Mouse (Mus musculus) ES-E14 (cell line): ENCODE results near the gene Eef1akmt2. TPM values are rescaled to one million over a fixed set of nuclear protein-coding genes. Genes with fewer than 3 reads are reported as not detected.

ENCODE experiments used
- DNase-seq: peaks from one replicate; pipeline ENCODE4 v3.0.0-alpha.2; 2013; ENCODE audit warnings: low read depth, low spot score
- H3K27ac ChIP-seq: 2 replicates; pipeline ENCODE4 v1.5.1; 2012; ENCODE audit warnings: low read depth, mild to moderate bottlenecking, low read length, moderate library complexity, mixed read lengths; ENCODE audit not compliant: poor library complexity, insufficient read depth, severe bottlenecking
- H3K36me3 ChIP-seq: 2 replicates; pipeline ENCODE4 v1.6.1; 2012; ENCODE audit warnings: mild to moderate bottlenecking, low read length, moderate library complexity, mixed read lengths; ENCODE audit not compliant: control insufficient read depth, poor library complexity, insufficient read depth, severe bottlenecking
- H3K4me1 ChIP-seq, 2 experiments: fragments of 150-350 bp in 1 of 2; sonication (generic) in 1 of 2; 2 replicates each; pipeline ENCODE4 v1.6.1; 2012; ENCODE audit warnings: low read length in 2 of 2, mild to moderate bottlenecking in 1 of 2, mixed read lengths in 1 of 2; ENCODE audit not compliant: control insufficient read depth in 2 of 2, insufficient read depth in 2 of 2, poor library complexity in 1 of 2
- H3K4me3 ChIP-seq, 2 experiments: fragments of 150-350 bp in 1 of 2; sonication (generic) in 1 of 2; 2 replicates each; pipeline ENCODE4 v1.5.1; 2012; ENCODE audit warnings: low read length in 2 of 2, low read depth in 1 of 2, mild to moderate bottlenecking in 1 of 2, mixed read lengths in 1 of 2; ENCODE audit not compliant: insufficient read depth in 1 of 2, poor library complexity in 1 of 2, severe bottlenecking in 1 of 2
- H3K9ac ChIP-seq: 2 replicates; pipeline ENCODE4 v1.6.1; 2012; ENCODE audit warnings: low read depth, mild to moderate bottlenecking, low read length, mixed read lengths; ENCODE audit not compliant: poor library complexity, insufficient read depth, severe bottlenecking
- H3K9me3 ChIP-seq: fragments of 150-350 bp; sonication (generic); 2 replicates; pipeline ENCODE4 v1.6.1; 2012; ENCODE audit warnings: low read depth, mild to moderate bottlenecking, low read length; ENCODE audit not compliant: control insufficient read depth, insufficient read depth
- CHD2 ChIP-seq: IDR thresholded peaks from 2 replicates; pipeline ENCODE4 v1.6.1; 2014; ENCODE audit warnings: mild to moderate bottlenecking, low read depth, low read length, inconsistent platforms
- HCFC1 ChIP-seq: IDR thresholded peaks from 2 replicates; pipeline ENCODE4 v1.6.1; 2012; ENCODE audit warnings: low read length, inconsistent platforms, borderline replicate concordance; ENCODE audit not compliant: insufficient read depth
- MAFK ChIP-seq: IDR thresholded peaks from 2 replicates; pipeline ENCODE4 v1.6.1; 2014; ENCODE audit warnings: mild to moderate bottlenecking, low read depth, low read length, inconsistent platforms; ENCODE audit not compliant: insufficient read depth
- ZC3H11A ChIP-seq: IDR thresholded peaks from 2 replicates; pipeline ENCODE4 v1.6.1; 2012; ENCODE audit warnings: low read depth, mild to moderate bottlenecking, inconsistent platforms, low read length, borderline replicate concordance
- ZNF384 ChIP-seq: IDR thresholded peaks from 2 replicates; pipeline ENCODE4 v1.6.1; 2012; ENCODE audit warnings: low read depth, low read length, inconsistent platforms
- in situ Hi-C, 2 experiments: fragments of 600-800 bp; cut with MboI; formaldehyde crosslinking; loops; one replicate each; pipeline ENCODE4 v1.15.1; 2025; ENCODE audit warnings: low sequenced_read_pairs in 2 of 2, inconsistent platforms in 1 of 2; ENCODE audit not compliant: unreplicated experiment in 2 of 2
- total RNA-seq: library from RNA; depleted of rRNA; stranded (reverse); fragments of 300-350 nt; gene quantifications from 2 replicates; pipeline ENCODE4 v1.2.3, GENCODE M21; 2012

Gene Eef1akmt2
- total RNA-seq, 1 experiment: 17.9 TPM

DNA sequence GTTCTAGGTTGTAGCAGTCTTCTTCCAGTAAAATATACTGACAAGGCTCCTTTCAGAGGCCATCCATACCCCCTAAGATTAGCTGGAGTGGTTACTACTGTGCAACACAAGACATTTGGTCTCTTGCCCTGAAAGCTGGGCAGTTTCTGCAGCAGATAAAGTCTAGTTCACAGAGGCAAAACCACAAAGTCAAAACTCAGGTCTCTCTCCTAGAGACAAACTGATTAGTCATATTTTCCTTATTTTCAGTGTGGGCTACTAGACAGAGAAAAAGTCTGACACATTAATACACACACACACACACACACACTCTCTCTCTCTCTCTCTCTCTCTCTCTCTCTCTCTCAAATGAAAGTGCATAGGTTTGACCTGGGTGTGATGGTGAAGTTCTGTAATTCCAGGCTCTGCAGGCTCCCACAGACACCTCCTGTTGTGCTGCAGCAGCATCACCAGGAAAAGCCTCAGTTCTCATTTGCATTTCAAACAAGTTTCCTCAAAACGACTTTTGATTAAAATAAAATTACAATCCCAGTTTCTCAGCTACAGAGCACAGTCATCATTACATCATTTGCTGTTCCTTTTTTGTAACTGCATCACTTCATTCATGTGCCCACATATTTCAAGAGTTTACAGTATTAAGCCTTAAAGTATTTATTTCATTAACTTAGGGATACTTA is 28.0 kb downstream of the Eef1akmt2 start:
- Histone ChIP-seq H3K4me1 (no peaks in the 10 kb centered on the region), H3K36me3 (no peaks in the 10 kb centered on the region), H3K9me3 (no peaks in the 10 kb centered on the region), H3K27ac (no peak overlapping the region), H3K9ac (no peak overlapping the region), H3K4me3 (no peak overlapping the region)
- DNase-seq: no peak
- TF ChIP-seq ZC3H11A: no peak
- TF ChIP-seq MAFK: no peak
- TF ChIP-seq ZNF384: no peak
- TF ChIP-seq CHD2: no peak
- no peak for TF ChIP-seq HCFC1
- in situ Hi-C loops: no loop called here

DNA sequence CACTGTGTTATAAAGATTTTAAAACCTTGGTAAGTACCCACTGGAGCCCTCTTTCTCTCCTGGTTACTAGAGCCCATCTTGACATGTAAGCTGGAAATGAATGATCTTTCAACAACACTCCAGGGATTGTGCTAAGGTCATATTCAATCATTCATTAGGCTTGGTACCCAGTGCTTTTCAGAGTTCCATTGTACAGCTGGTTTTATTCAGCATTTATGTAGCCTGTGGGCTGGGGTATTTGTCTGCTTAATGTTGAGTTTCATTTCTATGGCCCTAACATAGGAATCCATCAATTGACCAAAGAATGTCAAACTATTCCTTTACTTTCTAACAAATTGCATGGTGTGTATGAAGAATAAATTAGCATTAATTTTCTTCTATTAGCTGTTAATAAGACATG is 28.6 kb downstream of the Eef1akmt2 start:
- in situ Hi-C loops: no loop called here
- Histone ChIP-seq H3K36me3 (no peaks in the 10 kb centered on the region), H3K9ac (no peak overlapping the region), H3K27ac (no peak overlapping the region), H3K4me1 (no peaks in the 10 kb centered on the region), H3K4me3 (no peak overlapping the region), H3K9me3 (no peaks in the 10 kb centered on the region)
- TF ChIP-seq HCFC1 (no peak), MAFK (no peak), ZC3H11A (no peak), ZNF384 (no peak), CHD2 (no peak)
- no peak for DNase-seq

DNA sequence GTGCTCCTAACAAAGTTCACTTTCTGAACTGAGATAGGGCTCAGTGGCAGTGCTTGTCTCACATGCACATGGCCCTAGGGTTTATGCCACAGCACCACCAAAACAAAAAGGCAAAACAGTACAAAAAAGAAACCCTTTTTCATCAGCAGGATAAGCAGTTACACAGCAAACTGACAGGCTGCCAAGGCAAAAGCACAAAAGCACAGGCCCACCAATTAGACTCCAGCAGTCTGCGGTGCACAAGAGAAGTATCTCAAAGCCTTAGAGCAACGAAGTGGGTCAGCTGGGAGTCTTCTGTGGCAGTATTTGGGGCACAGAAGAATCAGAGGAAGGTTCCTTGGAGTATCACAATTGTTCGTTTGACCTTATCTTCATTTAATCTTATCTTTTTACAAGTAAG is 31.8 kb downstream of the Eef1akmt2 start:
- no peak for DNase-seq
- Histone ChIP-seq H3K36me3 (no peaks in the 10 kb centered on the region; the same call in 1 of the 2 replicates), H3K4me1 (no peaks in the 10 kb centered on the region), H3K4me3 (no peak overlapping the region), H3K27ac (no peak overlapping the region), H3K9ac (no peak overlapping the region), H3K9me3 (no peaks in the 10 kb centered on the region)
- no peak for TF ChIP-seq HCFC1
- no peak for TF ChIP-seq CHD2
- no peak for TF ChIP-seq ZNF384
- no peak for TF ChIP-seq MAFK
- no peak for TF ChIP-seq ZC3H11A
- in situ Hi-C loops: no loop called here

DNA sequence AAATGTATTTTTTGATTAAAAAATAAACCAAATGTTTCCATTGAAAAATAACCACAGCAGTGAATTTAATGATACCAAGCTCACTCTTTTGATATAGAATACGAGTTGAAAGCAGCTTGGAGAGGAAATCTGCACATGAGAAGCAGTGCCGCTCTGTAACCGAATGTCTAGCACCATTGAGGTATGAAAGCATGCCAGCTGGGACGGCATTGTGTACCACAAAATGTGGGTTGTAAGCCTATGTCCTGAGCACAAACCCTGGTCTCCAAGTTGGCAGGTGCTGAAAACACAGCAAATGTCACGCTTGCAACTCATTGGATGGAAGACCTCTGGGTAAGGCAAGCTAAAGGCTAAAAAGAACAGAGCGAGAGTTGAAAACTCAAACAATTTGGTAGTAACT is 35.4 kb downstream of the Eef1akmt2 start:
- Histone ChIP-seq H3K4me3 (no peak overlapping the region), H3K27ac (no peak overlapping the region), H3K9me3 (no peaks in the 10 kb centered on the region), H3K36me3 (no peaks in the 10 kb centered on the region; the same call in 1 of the 2 replicates), H3K9ac (no peak overlapping the region), H3K4me1 (no peaks in the 10 kb centered on the region; a peak in 1 of 4 replicates)
- no peak for DNase-seq
- TF ChIP-seq ZC3H11A: no peak
- TF ChIP-seq MAFK: no peak
- TF ChIP-seq ZNF384: no peak
- TF ChIP-seq HCFC1: no peak
- in situ Hi-C loops: no loop called here

DNA sequence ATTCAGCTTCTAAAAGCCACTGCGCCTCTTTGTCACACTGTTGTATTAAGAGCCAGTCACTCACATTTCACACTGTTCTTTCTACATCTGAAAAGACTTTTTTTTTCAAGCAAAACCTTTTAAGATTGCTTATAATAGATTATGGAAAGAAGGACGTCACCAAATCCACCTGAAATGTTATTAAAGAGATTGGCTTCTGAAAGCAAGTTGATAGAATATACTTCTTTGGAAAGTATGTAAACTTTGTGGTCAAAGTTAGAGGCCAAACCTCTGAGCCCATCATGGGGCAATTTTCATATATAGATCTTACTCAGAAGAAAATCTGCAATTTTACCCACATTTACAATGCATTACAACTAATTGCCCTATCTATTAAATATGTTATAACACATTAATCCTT is 35.9 kb downstream of the Eef1akmt2 start:
- no peak for TF ChIP-seq ZNF384
- no peak for TF ChIP-seq CHD2
- no peak for TF ChIP-seq ZC3H11A
- TF ChIP-seq MAFK: no peak
- TF ChIP-seq HCFC1: no peak
- no peak for DNase-seq
- no peak overlapping the region for H3K9ac ChIP-seq
- no peak overlapping the region for H3K27ac ChIP-seq
- H3K36me3 ChIP-seq: no peaks in the 10 kb centered on the region; the same call in 1 of the 2 replicates
- in situ Hi-C loops: no loop called here
- no peaks in the 10 kb centered on the region for H3K9me3 ChIP-seq
- no peak overlapping the region for H3K4me3 ChIP-seq
- H3K4me1 ChIP-seq: peaks cover 0 to 2% of the 10 kb centered on the region in 2 experiments; a peak in 2 of 4 replicates
